In genomic region chr6:21851596-21852343, GRCm38 (mm10) we compare ENCODE assay signal across 8 mouse cellular contexts. TPM values are rescaled to one million over a fixed set of nuclear protein-coding genes. Genes with fewer than 3 reads are reported as not detected.
DNase-seq lines count a peak whose midpoint lies in the region; ATAC-seq and TF ChIP-seq lines count a peak whose summit lies in the region.

No protein-coding gene starts in this region.

- peak overlapping the region; percentile 92 for H3K4me2 ChIP-seq in hindbrain, embryonic 16.5 days (ENCODE audit: low read length)

- peak overlapping the region; percentile 91 for H3K9ac ChIP-seq in hindbrain, embryonic 16.5 days (ENCODE audit: low read depth, low read length)

- peak; percentile 92 for DNase-seq in adrenal gland, postnatal 10 days
- peak; percentile 66 to 72 for DNase-seq in cerebellum, postnatal 4 days (ENCODE audit: low spot score in 2 of 2)
- peak; percentile 48 to 72 for DNase-seq in gastrocnemius, adult 8-10 months (ENCODE audit: low spot score in 2 of 2)
- DNase-seq in left cerebral cortex, adult 18-20 months (ENCODE audit: low spot score in 2 of 2): peak; percentile 35 to 61
- DNase-seq in lung, postnatal 25 days (ENCODE audit: low spot score): peak; percentile 87
- peak; percentile 72 to 82 for DNase-seq in right cerebral cortex, postnatal 10 days (ENCODE audit: low spot score in 2 of 2)
- no peak for DNase-seq in thymus, adult 2 months

- H3K36me3 ChIP-seq in hindbrain, embryonic 16.5 days (ENCODE audit: control insufficient read depth, insufficient read depth, low read length): no peaks in the 10 kb centered on the region
- no peaks in the 10 kb centered on the region for H3K36me3 ChIP-seq in thymus, adult 2 months (ENCODE audit: control insufficient read depth, insufficient read depth, low read length)

- H3K4me3 ChIP-seq in hindbrain, embryonic 16.5 days (ENCODE audit: low read length): peak overlapping the region; percentile 90
- H3K4me3 ChIP-seq in thymus, adult 2 months (ENCODE audit: control insufficient read depth, insufficient read depth, low read length): no peak overlapping the region

- TF ChIP-seq POLR2A in thymus, adult 2 months (IDR thresholded peaks at IDR 0.05; ENCODE audit: control insufficient read depth, extremely low read depth, insufficient read depth, low read length, poor library complexity): no peak

- H3K4me1 ChIP-seq in hindbrain, embryonic 16.5 days (ENCODE audit: control insufficient read depth, insufficient read depth, low read depth, low read length): peaks cover 4% of the 10 kb centered on the region
- H3K4me1 ChIP-seq in thymus, adult 2 months (replicated peaks; ENCODE audit: control insufficient read depth, insufficient read depth, low read length): no peaks in the 10 kb centered on the region

- WGBS in hindbrain, embryonic 16.5 days: under 1% methylated on average over 62 of the region's 62 CpGs
- WGBS in thymus, adult 2 months: 2% methylated on average over 62 of the region's 62 CpGs

- TF ChIP-seq CTCF in thymus, adult 2 months (IDR thresholded peaks at IDR 0.05; ENCODE audit: borderline replicate concordance, control insufficient read depth, extremely low read depth, insufficient read depth, low read length, poor library complexity): no peak

- no peaks in the 10 kb centered on the region for H3K9me3 ChIP-seq in hindbrain, embryonic 16.5 days (ENCODE audit: control insufficient read depth, low read length)

- ATAC-seq in hindbrain, embryonic 16.5 days: peak; percentile 89

- H3K27me3 ChIP-seq in hindbrain, embryonic 16.5 days (replicated peaks; ENCODE audit: control insufficient read depth, insufficient read depth, low read length): no peaks in the 10 kb centered on the region
- H3K27me3 ChIP-seq in thymus, adult 2 months (ENCODE audit: control insufficient read depth, insufficient read depth, low read length): no peaks in the 10 kb centered on the region; the same call in 1 of the 2 replicates

- H3K27ac ChIP-seq in hindbrain, embryonic 16.5 days (ENCODE audit: low read depth, low read length): peak overlapping the region; percentile 85
- no peak overlapping the region for H3K27ac ChIP-seq in thymus, adult 2 months (ENCODE audit: control insufficient read depth, insufficient read depth, low read length)

RNA-seq across cellular contexts. Expression of gene Tspan12, which starts 0.5 kb away (rescaled TPM):
- total RNA-seq in adrenal gland, postnatal 10 days (2021): 100 to 1,000 TPM; 187 to 219 TPM
- 10 to 100 TPM in 3 of 4 experiments, 1 to 10 TPM in 1; 9.9 to 11.7 (median 11.0) TPM for total RNA-seq in gastrocnemius, adult 8-10 months (2022)
- polyA plus RNA-seq in hindbrain, embryonic 16.5 days (2015; fragmentation: Nextera tagmentation; extraction: Ambion mirVana): 72.0 and 76.6 TPM in 2 replicates
- total RNA-seq in left cerebral cortex, adult 18-20 months (2021): 10 to 100 TPM; 21.1 to 22.0 TPM
- polyA plus RNA-seq in thymus, adult 2 months (2012; rRNA removed): 2.0 and 3.0 TPM in 2 replicates

Comparison
In these comparisons a context has a peak if more than half of its experiments do, and no peak if none do; other contexts are left out.
1. RNA of gene Tspan12, which starts 0.5 kb away (total RNA-seq): 187 to 219 TPM in adrenal gland, postnatal 10 days; 21.1 to 22.0 TPM in left cerebral cortex, adult 18-20 months and 9.9 to 11.7 TPM in gastrocnemius, adult 8-10 months; every median in the first group is over 4 times any median in the second.